Mouse (Mus musculus): Measurements from ENCODE around the gene Tshr. TPM values are rescaled to one million over a fixed set of nuclear protein-coding genes. Genes with fewer than 3 reads are reported as not detected.
A peak's percentile ranks its signal among the peaks of the same experiment; 100 is the strongest.
"Not testable (repeated sequence)": the region's sequence is repeated elsewhere in the genome, so short reads cannot be mapped to it uniquely, and the experiment has no call there.

Tshr gene
- polyA plus RNA-seq, 2 experiments = 0.34 to 0.62 TPM

DNA sequence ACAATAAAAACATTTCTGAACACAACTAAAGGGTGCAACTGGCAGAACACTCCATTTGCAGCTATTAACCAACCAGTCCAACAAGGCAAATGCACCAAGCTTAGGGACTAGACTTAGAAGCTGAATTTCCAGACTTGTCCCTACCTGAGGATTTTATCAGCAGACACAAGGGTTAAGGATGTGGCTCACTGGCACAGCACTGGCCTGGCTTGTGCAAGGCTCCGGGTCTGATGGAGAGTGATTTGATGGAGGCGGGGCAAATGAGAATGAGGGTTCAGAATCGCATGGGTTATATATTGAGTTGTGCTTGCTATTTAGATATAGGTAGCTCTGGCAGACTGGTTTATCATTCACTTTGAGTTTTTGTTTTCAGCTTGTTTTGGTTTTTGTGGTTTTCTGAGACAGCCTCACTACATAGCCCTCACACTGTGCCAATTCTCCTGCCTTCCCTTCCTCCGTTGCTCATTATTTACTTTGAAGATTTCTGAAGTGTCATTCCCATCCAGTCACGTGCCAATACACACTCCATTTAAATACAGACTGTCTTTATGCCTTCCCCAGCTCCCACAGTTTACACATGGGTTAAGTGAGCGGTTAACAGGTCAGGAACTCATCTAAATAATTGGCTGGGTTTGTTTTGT, 198.1 kb downstream of the Tshr start:
- H3K4me3 ChIP-seq (replicated peaks; ENCODE audit: low read length) = no peak overlapping the region
- H3K27me3 ChIP-seq (ENCODE audit: control insufficient read depth, insufficient read depth, low read length) = no peaks in the 10 kb centered on the region
- H3K4me1 ChIP-seq (ENCODE audit: control insufficient read depth, insufficient read depth, low read length) = peaks cover 7% of the 10 kb centered on the region
- H3K9me3 ChIP-seq (ENCODE audit: control insufficient read depth, low read length) = no peaks in the 10 kb centered on the region
- no peak overlapping the region for H3K4me2 ChIP-seq (replicated peaks; ENCODE audit: low read depth, low read length, severe bottlenecking)
- H3K36me3 ChIP-seq (ENCODE audit: control insufficient read depth, insufficient read depth, low read length) = peaks cover 58% of the 10 kb centered on the region
- ATAC-seq (ENCODE audit: low FRiP score, low read depth) (no peak), DNase-seq (ENCODE audit: low spot score) (no peak)
- no peak for TF ChIP-seq POLR2A (IDR thresholded peaks at IDR 0.05; ENCODE audit: borderline replicate concordance, extremely low read depth, insufficient read depth, insufficient read length)
- H3K9ac ChIP-seq (ENCODE audit: low read depth, low read length, severe bottlenecking) = no peak overlapping the region
- H3K27ac ChIP-seq (replicated peaks; ENCODE audit: low read depth, low read length) = no peak overlapping the region
- WGBS = 73% methylated on average over 6 of the region's 6 CpGs

DNA sequence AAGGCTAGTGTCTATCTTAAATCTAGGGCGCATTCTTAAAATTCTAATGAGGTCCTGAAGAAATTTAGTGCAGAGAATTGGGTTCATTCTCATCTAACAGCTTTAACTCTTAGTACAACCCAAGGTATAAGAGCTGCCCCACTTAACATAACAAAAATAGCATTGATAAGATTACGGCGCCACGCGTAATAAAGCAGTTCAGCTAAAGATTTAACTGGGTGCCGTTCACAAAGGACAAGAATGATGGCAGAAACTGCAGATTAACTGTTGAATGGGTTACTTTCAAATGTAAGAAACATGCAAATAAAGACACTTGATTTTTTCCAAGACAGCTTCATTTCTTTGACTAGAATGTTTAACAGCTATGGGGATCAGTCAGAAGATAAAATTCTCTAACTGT, 199.0 kb downstream of the Tshr start:
- H3K36me3 ChIP-seq (ENCODE audit: control insufficient read depth, insufficient read depth, low read length) = peaks cover 53% of the 10 kb centered on the region
- no peak for TF ChIP-seq POLR2A (IDR thresholded peaks at IDR 0.05; ENCODE audit: borderline replicate concordance, extremely low read depth, insufficient read depth, insufficient read length)
- DNase-seq (ENCODE audit: low spot score) (no peak), ATAC-seq (ENCODE audit: low FRiP score, low read depth) (no peak)
- peaks cover 8% of the 10 kb centered on the region for H3K4me1 ChIP-seq (ENCODE audit: control insufficient read depth, insufficient read depth, low read length)
- H3K4me2 ChIP-seq (replicated peaks; ENCODE audit: low read depth, low read length, severe bottlenecking) = no peak overlapping the region
- H3K4me3 ChIP-seq (replicated peaks; ENCODE audit: low read length) = no peak overlapping the region
- no peak overlapping the region for H3K9ac ChIP-seq (ENCODE audit: low read depth, low read length, severe bottlenecking)
- WGBS = 89% methylated on average over 6 of the region's 6 CpGs
- no peaks in the 10 kb centered on the region for H3K27me3 ChIP-seq (ENCODE audit: control insufficient read depth, insufficient read depth, low read length)
- no peak overlapping the region for H3K27ac ChIP-seq (replicated peaks; ENCODE audit: low read depth, low read length)
- H3K9me3 ChIP-seq (ENCODE audit: control insufficient read depth, low read length) = no peaks in the 10 kb centered on the region

DNA sequence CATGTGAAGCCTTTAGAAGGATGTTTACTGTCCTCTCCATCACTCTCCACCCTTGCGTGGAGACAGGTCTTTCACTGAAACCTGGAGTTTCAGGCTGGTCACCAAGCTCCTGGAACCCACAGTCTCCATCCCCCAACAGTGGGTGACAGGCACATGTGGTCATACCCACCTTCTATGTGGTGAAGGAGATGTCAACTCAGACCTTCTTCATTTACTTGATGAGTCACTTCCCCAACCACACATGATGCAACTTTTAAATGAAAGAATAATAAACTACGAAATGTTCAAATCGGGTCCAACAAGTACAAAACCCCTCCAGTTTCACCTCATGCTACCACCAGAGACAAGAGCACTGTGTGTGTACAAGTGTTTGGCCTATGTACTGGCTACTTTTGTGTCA, 200.8 kb downstream of the Tshr start:
- no peak for ATAC-seq (ENCODE audit: low FRiP score, low read depth)
- Histone ChIP-seq H3K9ac (ENCODE audit: low read depth, low read length, severe bottlenecking) (no peak overlapping the region), H3K36me3 (ENCODE audit: control insufficient read depth, insufficient read depth, low read length) (peaks cover 44% of the 10 kb centered on the region), H3K4me3 (replicated peaks; ENCODE audit: low read length) (no peak overlapping the region), H3K4me2 (replicated peaks; ENCODE audit: low read depth, low read length, severe bottlenecking) (no peak overlapping the region), H3K27ac (replicated peaks; ENCODE audit: low read depth, low read length) (no peak overlapping the region), H3K9me3 (ENCODE audit: control insufficient read depth, low read length) (no peaks in the 10 kb centered on the region), H3K4me1 (ENCODE audit: control insufficient read depth, insufficient read depth, low read length) (peaks cover 8% of the 10 kb centered on the region), H3K27me3 (ENCODE audit: control insufficient read depth, insufficient read depth, low read length) (no peaks in the 10 kb centered on the region)
- no peak for TF ChIP-seq POLR2A (IDR thresholded peaks at IDR 0.05; ENCODE audit: borderline replicate concordance, extremely low read depth, insufficient read depth, insufficient read length)
- DNase-seq (ENCODE audit: low spot score) = no peak
- 94% methylated on average over 3 of the region's 3 CpGs for WGBS

DNA sequence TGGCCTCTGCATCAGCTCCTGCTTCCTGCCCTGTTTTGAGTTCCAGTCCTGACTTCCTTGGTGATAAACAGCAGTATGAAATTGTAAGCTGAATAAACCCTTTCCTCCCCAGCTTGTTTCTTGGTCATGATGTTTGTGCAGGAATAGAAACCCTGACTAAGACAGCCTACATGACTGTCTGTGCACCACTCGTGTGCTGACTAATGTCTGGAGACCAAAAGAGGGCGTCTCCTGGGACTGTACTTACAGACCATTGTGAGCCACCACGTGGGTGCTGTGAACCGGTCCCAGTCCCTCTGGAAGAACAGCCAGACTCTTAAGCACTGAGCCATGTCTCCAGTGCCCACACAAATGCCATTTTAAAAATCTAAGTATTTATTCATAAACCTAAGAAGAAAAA, 201.5 kb downstream of the Tshr start:
- not testable (repeated sequence) for ATAC-seq (ENCODE audit: low FRiP score, low read depth)

DNA sequence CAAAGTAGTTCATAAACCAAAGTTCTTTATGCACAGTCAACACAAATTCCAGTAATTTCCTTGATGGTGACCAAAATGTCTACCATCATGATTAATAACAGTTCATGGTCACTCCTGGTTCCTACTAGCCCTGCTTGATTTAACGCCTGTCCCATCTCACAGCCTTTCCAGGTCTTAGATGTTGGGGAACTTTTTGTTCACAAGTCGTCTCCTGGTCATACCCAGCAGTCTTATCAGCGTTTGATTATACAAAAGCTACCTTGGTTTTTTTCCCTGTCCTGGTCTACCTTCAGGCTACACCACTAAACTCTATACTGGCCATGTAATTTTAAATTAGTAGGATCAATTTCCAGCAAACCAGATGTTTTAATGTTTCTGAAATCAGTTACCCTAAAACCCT, 202.7 kb downstream of the Tshr start:
- peak overlapping the region; percentile 54 for H3K4me2 ChIP-seq (replicated peaks; ENCODE audit: low read depth, low read length, severe bottlenecking)
- H3K27ac ChIP-seq (replicated peaks; ENCODE audit: low read depth, low read length) = no peak overlapping the region
- TF ChIP-seq POLR2A (IDR thresholded peaks at IDR 0.05; ENCODE audit: borderline replicate concordance, extremely low read depth, insufficient read depth, insufficient read length) = no peak
- WGBS = 47% methylated on average over 3 of the region's 3 CpGs
- H3K36me3 ChIP-seq (ENCODE audit: control insufficient read depth, insufficient read depth, low read length) = peaks cover 28% of the 10 kb centered on the region
- no peak overlapping the region for H3K9ac ChIP-seq (ENCODE audit: low read depth, low read length, severe bottlenecking)
- H3K4me3 ChIP-seq (replicated peaks; ENCODE audit: low read length) = peak overlapping the region; percentile 90
- no peak for ATAC-seq (ENCODE audit: low FRiP score, low read depth)
- H3K9me3 ChIP-seq (ENCODE audit: control insufficient read depth, low read length) = no peaks in the 10 kb centered on the region
- no peak for DNase-seq (ENCODE audit: low spot score)
- H3K27me3 ChIP-seq (ENCODE audit: control insufficient read depth, insufficient read depth, low read length) = no peaks in the 10 kb centered on the region
- peaks cover 14% of the 10 kb centered on the region for H3K4me1 ChIP-seq (ENCODE audit: control insufficient read depth, insufficient read depth, low read length)

More for the DNA sequence above, 201.5 kb downstream of the Tshr start:
- not testable (repeated sequence) for H3K27me3 ChIP-seq (ENCODE audit: control insufficient read depth, insufficient read depth, low read length); H3K9ac ChIP-seq (ENCODE audit: low read depth, low read length, severe bottlenecking); H3K27ac ChIP-seq (replicated peaks; ENCODE audit: low read depth, low read length); H3K4me1 ChIP-seq (ENCODE audit: control insufficient read depth, insufficient read depth, low read length); H3K4me3 ChIP-seq (replicated peaks; ENCODE audit: low read length); H3K9me3 ChIP-seq (ENCODE audit: control insufficient read depth, low read length); DNase-seq (ENCODE audit: low spot score); H3K4me2 ChIP-seq (replicated peaks; ENCODE audit: low read depth, low read length, severe bottlenecking)
- H3K36me3 ChIP-seq (ENCODE audit: control insufficient read depth, insufficient read depth, low read length) = peaks cover 40% of the 10 kb centered on the region
- WGBS = 92% methylated on average over 4 of the region's 4 CpGs

Data from limb, embryonic 14.5 days (tissue).